Mouse (Mus musculus) ES-Bruce4 (cell line): ENCODE measurements around the gene Klhl29. TPM values are rescaled to one million over a fixed set of nuclear protein-coding genes. Genes with fewer than 3 reads are reported as not detected.

Experiments used
- H3K27ac ChIP-seq: 2 replicates; pipeline ENCODE4 v1.5.1; 2012; ENCODE audit warnings: low read length, inconsistent platforms; ENCODE audit not compliant: insufficient read depth
- H3K27me3 ChIP-seq: 2 replicates; pipeline ENCODE4 v1.6.1; 2012; ENCODE audit warnings: mild to moderate bottlenecking, low read length, inconsistent platforms; ENCODE audit not compliant: control insufficient read depth, poor library complexity, insufficient read depth, severe bottlenecking
- H3K36me3 ChIP-seq: 2 replicates; pipeline ENCODE4 v1.6.1; 2012; ENCODE audit warnings: inconsistent platforms, mild to moderate bottlenecking, low read length, moderate library complexity; ENCODE audit not compliant: control insufficient read depth, poor library complexity, insufficient read depth, severe bottlenecking
- H3K4me1 ChIP-seq: one replicate; pipeline ENCODE4 v1.8.1; 2011; ENCODE audit warnings: low read length; ENCODE audit not compliant: control insufficient read depth, insufficient read depth
- H3K4me3 ChIP-seq: 2 replicates; pipeline ENCODE4 v1.5.1; 2011; ENCODE audit warnings: low read depth, mild to moderate bottlenecking, low read length
- H3K9ac ChIP-seq: 2 replicates; pipeline ENCODE4 v1.6.1; 2012; ENCODE audit warnings: low read depth, mild to moderate bottlenecking, inconsistent platforms; ENCODE audit not compliant: poor library complexity, severe bottlenecking
- H3K9me3 ChIP-seq: replicated peaks from 2 replicates; pipeline ENCODE4 v1.6.1; 2012; ENCODE audit warnings: mild to moderate bottlenecking, low read length, inconsistent platforms; ENCODE audit not compliant: control insufficient read depth, poor library complexity, insufficient read depth, severe bottlenecking
- CTCF ChIP-seq: IDR thresholded peaks from one replicate; pipeline ENCODE4 v1.8.1; 2011; ENCODE audit warnings: low read depth, low read length
- EP300 ChIP-seq: IDR thresholded peaks from 2 replicates; pipeline ENCODE4 v1.6.1; 2011; ENCODE audit warnings: low read depth, low read length; ENCODE audit not compliant: insufficient read depth
- POLR2A ChIP-seq: IDR thresholded peaks from one replicate; pipeline ENCODE4 v1.8.1; 2011; ENCODE audit warnings: low read length; ENCODE audit not compliant: insufficient read depth
- polyA plus RNA-seq: library from polyadenylated mRNA; stranded (reverse); fragments of >200 nt; gene quantifications from 2 replicates; pipeline ENCODE4 v1.2.4, GENCODE M21; 2011; ENCODE audit warnings: low read depth; ENCODE audit not compliant: missing spikeins, insufficient read depth, insufficient read length

The Klhl29 gene
- polyA plus RNA-seq, 1 experiment, result 0.49 TPM

DNA sequence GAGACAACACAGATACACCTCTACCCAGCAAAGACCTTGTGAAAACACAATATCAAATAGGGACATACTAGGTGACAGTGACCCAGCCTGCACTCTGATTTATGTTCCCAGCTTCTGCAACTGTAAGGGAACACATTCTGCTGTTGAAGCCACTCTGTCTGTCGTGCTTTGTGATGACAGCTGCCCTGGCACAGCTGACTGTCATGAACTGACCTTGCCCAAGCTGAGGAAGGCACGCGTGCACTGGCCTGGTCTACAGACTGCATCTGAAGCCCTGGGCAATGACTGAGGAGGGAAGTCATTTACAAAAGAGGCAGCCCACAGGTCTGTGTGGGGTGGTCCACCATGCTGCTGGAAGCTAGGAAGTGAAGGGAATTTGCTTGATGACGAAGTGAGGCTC lies 246.3 kb downstream of the Klhl29 start:
- no peak for TF ChIP-seq POLR2A
- no peak for TF ChIP-seq CTCF
- no peak for TF ChIP-seq EP300
- Histone ChIP-seq H3K27me3 (no peaks in the 10 kb centered on the region), H3K9ac (no peak overlapping the region), H3K9me3 (no peaks in the 10 kb centered on the region), H3K4me3 (no peak overlapping the region), H3K4me1 (no peaks in the 10 kb centered on the region), H3K36me3 (no peaks in the 10 kb centered on the region), H3K27ac (no peak overlapping the region)

DNA sequence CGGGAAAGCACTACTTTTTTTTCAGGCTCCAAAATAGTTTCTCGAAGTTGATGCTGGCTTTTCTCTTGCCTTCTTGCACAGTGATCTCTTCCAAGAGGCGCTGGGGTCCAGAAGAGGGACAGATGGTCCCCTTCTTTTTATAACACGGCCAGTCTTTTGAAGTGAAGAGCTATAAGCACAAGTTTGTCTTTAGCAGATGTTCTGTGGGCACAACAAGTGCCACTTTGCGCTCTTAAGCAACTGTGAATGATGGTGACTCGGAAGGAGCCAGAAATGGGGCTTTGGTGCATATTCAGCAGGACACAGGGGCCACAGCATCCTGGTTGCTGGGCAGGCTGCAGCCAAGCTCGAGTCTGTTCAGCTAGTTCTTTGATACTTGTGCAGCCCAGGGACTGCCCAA lies 249.6 kb downstream of the Klhl29 start:
- no peak overlapping the region for H3K27ac ChIP-seq
- no peaks in the 10 kb centered on the region for H3K4me1 ChIP-seq
- H3K9me3 ChIP-seq, result no peaks in the 10 kb centered on the region
- no peak overlapping the region for H3K4me3 ChIP-seq
- no peaks in the 10 kb centered on the region for H3K36me3 ChIP-seq
- TF ChIP-seq EP300 (no peak), POLR2A (no peak), CTCF (no peak)
- H3K27me3 ChIP-seq, result no peaks in the 10 kb centered on the region
- H3K9ac ChIP-seq, result no peak overlapping the region

GRCm38 (mm10) chr12:5122972-5123371 lies 252.5 kb downstream of the Klhl29 start:
- no peaks in the 10 kb centered on the region for H3K36me3 ChIP-seq
- H3K4me1 ChIP-seq, result no peaks in the 10 kb centered on the region
- no peak overlapping the region for H3K9ac ChIP-seq
- TF ChIP-seq CTCF (no peak), EP300 (no peak), POLR2A (no peak)
- H3K9me3 ChIP-seq, result no peaks in the 10 kb centered on the region
- no peak overlapping the region for H3K27ac ChIP-seq
- H3K27me3 ChIP-seq, result no peaks in the 10 kb centered on the region
- H3K4me3 ChIP-seq, result no peak overlapping the region

DNA sequence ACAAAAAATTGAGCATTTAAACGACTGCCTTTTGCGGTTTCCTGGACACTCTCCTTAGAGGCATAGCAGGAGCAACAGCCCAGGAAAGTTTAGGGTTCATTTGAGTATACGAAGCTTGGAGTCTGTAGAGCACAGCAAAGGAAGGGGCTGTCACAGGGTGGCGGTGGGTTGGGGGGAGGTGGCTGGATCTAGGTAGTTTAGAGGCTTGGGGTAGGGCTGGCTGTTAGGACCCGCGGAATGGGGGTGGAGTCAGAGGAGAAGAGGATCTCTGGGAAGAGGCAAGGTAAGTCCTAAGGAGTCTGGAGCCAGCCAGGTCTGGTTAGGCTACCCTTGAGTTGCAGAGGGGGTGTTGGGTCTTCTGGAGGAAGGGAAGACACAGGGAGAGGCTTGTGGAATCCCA lies 255.2 kb downstream of the Klhl29 start:
- Histone ChIP-seq H3K4me3 (no peak overlapping the region), H3K27ac (no peak overlapping the region)

DNA sequence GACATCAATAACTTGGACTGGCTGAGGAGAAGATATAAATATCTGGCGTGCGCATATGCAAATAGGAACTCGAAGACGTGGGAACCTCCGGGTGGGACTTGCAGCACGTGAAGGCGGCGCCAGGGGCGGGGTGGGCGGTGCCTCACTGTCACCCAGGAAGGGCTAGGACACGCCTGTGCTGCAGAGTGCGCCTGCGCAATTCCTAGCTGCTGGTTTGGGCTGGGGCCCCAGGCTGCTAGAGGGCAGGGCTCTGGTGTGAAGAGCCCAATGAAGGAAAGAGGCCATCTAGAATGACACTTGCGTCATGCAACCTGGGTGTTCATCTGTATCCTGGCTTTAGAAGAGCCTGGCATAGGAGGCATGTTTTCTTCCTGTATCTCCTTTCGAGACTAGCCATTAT lies 255.8 kb downstream of the Klhl29 start:
- Histone ChIP-seq H3K4me3 (no peak overlapping the region), H3K9ac (no peak overlapping the region), H3K27ac (no peak overlapping the region), H3K27me3 (no peaks in the 10 kb centered on the region), H3K9me3 (no peaks in the 10 kb centered on the region), H3K36me3 (no peaks in the 10 kb centered on the region), H3K4me1 (no peaks in the 10 kb centered on the region)
- no peak for TF ChIP-seq EP300
- TF ChIP-seq CTCF, result no peak
- no peak for TF ChIP-seq POLR2A

More for the DNA sequence above, 255.2 kb downstream of the Klhl29 start:
- Histone ChIP-seq H3K36me3 (no peaks in the 10 kb centered on the region), H3K9me3 (no peaks in the 10 kb centered on the region), H3K4me1 (no peaks in the 10 kb centered on the region), H3K27me3 (no peaks in the 10 kb centered on the region), H3K9ac (no peak overlapping the region)
- TF ChIP-seq EP300, result no peak
- no peak for TF ChIP-seq POLR2A
- TF ChIP-seq CTCF, result no peak

DNA sequence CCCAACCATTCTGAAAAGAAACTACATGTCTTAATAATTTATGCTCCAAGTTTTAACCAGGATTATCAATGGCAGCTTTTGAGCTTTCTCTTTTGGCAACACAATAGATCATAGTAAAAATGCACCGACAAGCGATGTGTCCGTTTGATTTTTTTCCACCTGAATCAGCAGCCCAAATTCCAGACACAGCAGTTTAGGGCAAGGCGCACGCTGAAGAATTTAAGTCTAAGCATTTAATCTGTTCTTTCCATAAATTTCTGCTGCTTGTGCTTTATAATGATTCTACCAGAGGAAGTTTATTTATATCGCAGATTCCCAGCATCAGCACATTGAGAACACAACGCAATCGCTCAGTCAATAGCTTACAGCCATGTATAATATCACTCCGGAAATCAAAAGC lies 256.2 kb downstream of the Klhl29 start:
- Histone ChIP-seq H3K4me1 (no peaks in the 10 kb centered on the region), H3K4me3 (no peak overlapping the region), H3K36me3 (no peaks in the 10 kb centered on the region), H3K27ac (no peak overlapping the region), H3K27me3 (no peaks in the 10 kb centered on the region), H3K9me3 (no peaks in the 10 kb centered on the region), H3K9ac (no peak overlapping the region)
- no peak for TF ChIP-seq POLR2A
- no peak for TF ChIP-seq CTCF
- no peak for TF ChIP-seq EP300
